Mouse (Mus musculus) heart, postnatal 0 days (tissue): ENCODE data around the gene Yap1.

ENCODE experiments used
- CTCF ChIP-seq: IDR thresholded peaks from 2 replicates; pipeline ENCODE4 v1.5.1; 2016; ENCODE audit warnings: antibody characterized with exemption, control low read depth, low read depth
- EP300 ChIP-seq: IDR thresholded peaks from 2 replicates; pipeline ENCODE4 v1.6.1; 2016; ENCODE audit warnings: antibody characterized with exemption, low read depth

DNA sequence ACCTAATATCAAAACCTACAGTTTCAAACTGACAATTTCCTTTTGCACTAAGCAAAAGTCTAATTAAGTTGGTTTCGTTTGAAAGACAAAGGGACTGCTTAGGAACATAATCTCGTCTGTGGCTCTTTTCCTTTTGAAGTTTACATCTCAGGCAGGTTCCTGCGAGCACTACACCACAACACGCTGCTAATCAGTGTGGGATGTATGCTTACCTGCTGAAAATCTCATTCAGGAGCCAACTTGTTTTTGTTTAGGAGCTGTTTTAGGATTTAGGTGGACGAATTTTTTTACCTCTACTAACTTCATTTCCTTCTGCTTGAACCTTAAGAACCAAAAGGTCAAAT lies 38.6 kb upstream of the Yap1 start:
- TF ChIP-seq CTCF: no peak
- TF ChIP-seq EP300: no peak
